Mouse (Mus musculus): ENCODE measurements at regions not wholly inside any gene's neighbourhood (a gene's known extent, or its start where the extent isn't known, plus 50 kb on each side); places are given as distances from the start of the nearest gene placed in this dataset.

- Histone ChIP-seq H3K9me3 (no peaks in the 10 kb centered on the region), H3K4me2 (replicated peaks) (no peak overlapping the region), H3K4me3 (no peak overlapping the region), H3K27ac (no peak overlapping the region), H3K4me1 (no peaks in the 10 kb centered on the region), H3K9ac (no peak overlapping the region), H3K36me3 (no peaks in the 10 kb centered on the region), H3K27me3 (replicated peaks) (no peaks in the 10 kb centered on the region)
- WGBS: 82% methylated on average over 6 of the region's 6 CpGs
- no peak for ATAC-seq (ENCODE audit: low FRiP score, low read depth)
Measured at GRCm38 (mm10) chr2:178821552-178821951, 391.2 kb downstream of the Cdh26 start.

- no peak for ATAC-seq (ENCODE audit: low FRiP score, low read depth)
- Histone ChIP-seq H3K9me3 (no peaks in the 10 kb centered on the region), H3K36me3 (no peaks in the 10 kb centered on the region), H3K4me2 (replicated peaks) (no peak overlapping the region), H3K27me3 (replicated peaks) (no peaks in the 10 kb centered on the region), H3K27ac (no peak overlapping the region), H3K9ac (no peak overlapping the region), H3K4me3 (no peak overlapping the region), H3K4me1 (no peaks in the 10 kb centered on the region)
- 84% methylated on average over 3 of the region's 3 CpGs for WGBS
Measured at GRCm38 (mm10) chr2:178830313-178830712, 400.0 kb downstream of the Cdh26 start.

GRCm38 (mm10) chr2:178834986-178835385, 404.7 kb downstream of the Cdh26 start:
- Histone ChIP-seq H3K9me3 (no peaks in the 10 kb centered on the region), H3K4me3 (no peak overlapping the region), H3K4me1 (no peaks in the 10 kb centered on the region), H3K9ac (no peak overlapping the region), H3K4me2 (replicated peaks) (no peak overlapping the region), H3K27ac (no peak overlapping the region), H3K36me3 (no peaks in the 10 kb centered on the region), H3K27me3 (replicated peaks) (no peaks in the 10 kb centered on the region)
- no peak for ATAC-seq (ENCODE audit: low FRiP score, low read depth)
- whole genome bisulfite sequencing: 89% methylated on average over 7 of the region's 7 CpGs

GRCm38 (mm10) chr2:178838571-178838970, 408.2 kb downstream of the Cdh26 start:
- H3K36me3 ChIP-seq: no peaks in the 10 kb centered on the region
- no peak overlapping the region for H3K4me3 ChIP-seq
- H3K27ac ChIP-seq: no peak overlapping the region
- ATAC-seq (ENCODE audit: low FRiP score, low read depth): no peak
- no peak overlapping the region for H3K9ac ChIP-seq
- 33% methylated on average over 6 of the region's 6 CpGs for WGBS
- no peak overlapping the region for H3K4me2 ChIP-seq (replicated peaks)
- no peaks in the 10 kb centered on the region for H3K27me3 ChIP-seq (replicated peaks)
- H3K4me1 ChIP-seq: no peaks in the 10 kb centered on the region
- H3K9me3 ChIP-seq: no peaks in the 10 kb centered on the region

- no peaks in the 10 kb centered on the region for H3K9me3 ChIP-seq
- WGBS: 74% methylated on average over 2 of the region's 2 CpGs
- no peak overlapping the region for H3K4me2 ChIP-seq (replicated peaks)
- H3K4me1 ChIP-seq: no peaks in the 10 kb centered on the region; the same call in 1 of the 2 replicates
- H3K4me3 ChIP-seq: no peak overlapping the region
- ATAC-seq (ENCODE audit: low FRiP score, low read depth): no peak
- H3K27ac ChIP-seq: no peak overlapping the region
- H3K36me3 ChIP-seq: no peaks in the 10 kb centered on the region
- no peaks in the 10 kb centered on the region for H3K27me3 ChIP-seq (replicated peaks)
- H3K9ac ChIP-seq: no peak overlapping the region
Measured at GRCm38 (mm10) chr2:178840975-178841374, 410.6 kb downstream of the Cdh26 start.

- no peak overlapping the region for H3K4me3 ChIP-seq
- no peaks in the 10 kb centered on the region for H3K27me3 ChIP-seq (replicated peaks)
- no peak overlapping the region for H3K9ac ChIP-seq
- no peaks in the 10 kb centered on the region; the same call in 1 of the 2 replicates for H3K4me1 ChIP-seq
- H3K27ac ChIP-seq: no peak overlapping the region
- H3K36me3 ChIP-seq: no peaks in the 10 kb centered on the region
- WGBS: 66% methylated on average over 12 of the region's 12 CpGs
- no peaks in the 10 kb centered on the region for H3K9me3 ChIP-seq
- H3K4me2 ChIP-seq (replicated peaks): no peak overlapping the region
- ATAC-seq (ENCODE audit: low FRiP score, low read depth): no peak
Measured at GRCm38 (mm10) chr2:178842595-178842994, 412.3 kb downstream of the Cdh26 start.

- Histone ChIP-seq H3K4me1 (no peaks in the 10 kb centered on the region; the same call in 1 of the 2 replicates), H3K27me3 (replicated peaks) (no peaks in the 10 kb centered on the region), H3K27ac (no peak overlapping the region), H3K4me2 (replicated peaks) (no peak overlapping the region), H3K9me3 (no peaks in the 10 kb centered on the region), H3K36me3 (no peaks in the 10 kb centered on the region), H3K9ac (no peak overlapping the region), H3K4me3 (no peak overlapping the region)
- WGBS: 92% methylated on average over 3 of the region's 3 CpGs
- ATAC-seq (ENCODE audit: low FRiP score, low read depth): no peak
Measured at GRCm38 (mm10) chr2:178843458-178843857, 413.1 kb downstream of the Cdh26 start.

GRCm38 (mm10) chr2:178844561-178844960, 414.2 kb downstream of the Cdh26 start:
- ATAC-seq (ENCODE audit: low FRiP score, low read depth): no peak
- 82% methylated on average over 4 of the region's 4 CpGs for WGBS

GRCm38 (mm10) chr2:178850320-178850719, 420.0 kb downstream of the Cdh26 start:
- Histone ChIP-seq H3K27me3 (replicated peaks) (no peaks in the 10 kb centered on the region), H3K36me3 (no peaks in the 10 kb centered on the region), H3K4me2 (replicated peaks) (no peak overlapping the region), H3K9me3 (no peaks in the 10 kb centered on the region), H3K9ac (no peak overlapping the region), H3K4me3 (no peak overlapping the region), H3K4me1 (0 out of 2 replicates have a peak, but pooled peaks cover 11% of the 10 kb centered on the region), H3K27ac (no peak overlapping the region)
- no peak for ATAC-seq (ENCODE audit: low FRiP score, low read depth)
- WGBS: 90% methylated on average over 10 of the region's 10 CpGs

More at GRCm38 (mm10) chr2:178844561-178844960, 414.2 kb downstream of the Cdh26 start:
- Histone ChIP-seq H3K27ac (no peak overlapping the region), H3K4me2 (replicated peaks) (no peak overlapping the region), H3K4me3 (no peak overlapping the region), H3K36me3 (no peaks in the 10 kb centered on the region), H3K27me3 (replicated peaks) (no peaks in the 10 kb centered on the region), H3K9me3 (no peaks in the 10 kb centered on the region), H3K4me1 (no peaks in the 10 kb centered on the region; the same call in 1 of the 2 replicates), H3K9ac (no peak overlapping the region)

- Histone ChIP-seq H3K27me3 (replicated peaks) (no peaks in the 10 kb centered on the region), H3K4me2 (replicated peaks) (no peak overlapping the region), H3K4me3 (no peak overlapping the region), H3K4me1 (0 out of 2 replicates have a peak, but pooled peaks cover 11% of the 10 kb centered on the region), H3K9me3 (no peaks in the 10 kb centered on the region), H3K36me3 (no peaks in the 10 kb centered on the region), H3K9ac (no peak overlapping the region), H3K27ac (no peak overlapping the region)
- 76% methylated on average over 11 of the region's 11 CpGs for WGBS
- ATAC-seq (ENCODE audit: low FRiP score, low read depth): no peak
Measured at GRCm38 (mm10) chr2:178850769-178851168, 420.4 kb downstream of the Cdh26 start.

GRCm38 (mm10) chr2:178854012-178854411, 423.7 kb downstream of the Cdh26 start:
- 75% methylated on average over 1 of the region's 1 CpGs for WGBS
- Histone ChIP-seq H3K4me1 (0 out of 2 replicates have a peak, but pooled peaks cover 11% of the 10 kb centered on the region), H3K27ac (no peak overlapping the region), H3K9me3 (no peaks in the 10 kb centered on the region), H3K4me2 (replicated peaks) (no peak overlapping the region), H3K27me3 (replicated peaks) (no peaks in the 10 kb centered on the region), H3K36me3 (no peaks in the 10 kb centered on the region), H3K4me3 (no peak overlapping the region), H3K9ac (no peak overlapping the region)
- ATAC-seq (ENCODE audit: low FRiP score, low read depth): no peak

GRCm38 (mm10) chr2:178854760-178855159, 424.4 kb downstream of the Cdh26 start:
- no peak overlapping the region for H3K4me3 ChIP-seq
- no peak overlapping the region for H3K27ac ChIP-seq
- H3K9ac ChIP-seq: no peak overlapping the region
- 60% methylated on average over 2 of the region's 2 CpGs for WGBS
- no peaks in the 10 kb centered on the region for H3K36me3 ChIP-seq
- no peak for ATAC-seq (ENCODE audit: low FRiP score, low read depth)
- no peaks in the 10 kb centered on the region for H3K27me3 ChIP-seq (replicated peaks)
- 0 out of 2 replicates have a peak, but pooled peaks cover 11% of the 10 kb centered on the region for H3K4me1 ChIP-seq
- no peak overlapping the region for H3K4me2 ChIP-seq (replicated peaks)
- no peaks in the 10 kb centered on the region for H3K9me3 ChIP-seq

GRCm38 (mm10) chr2:178862620-178863019, 432.3 kb downstream of the Cdh26 start:
- Histone ChIP-seq H3K27me3 (replicated peaks) (no peaks in the 10 kb centered on the region), H3K9me3 (no peaks in the 10 kb centered on the region), H3K4me3 (no peak overlapping the region), H3K9ac (no peak overlapping the region), H3K36me3 (no peaks in the 10 kb centered on the region), H3K27ac (no peak overlapping the region), H3K4me1 (no peaks in the 10 kb centered on the region), H3K4me2 (replicated peaks) (no peak overlapping the region)
- no peak for ATAC-seq (ENCODE audit: low FRiP score, low read depth)
